Mouse (Mus musculus): ENCODE measurements at regions not wholly inside any gene's neighbourhood (a gene's known extent, or its start where the extent isn't known, plus 50 kb on each side); places are given as distances from the start of the nearest gene placed in this dataset.

- no peak for DNase-seq (ENCODE audit: low spot score)
- Histone ChIP-seq H3K9ac (ENCODE audit: low read depth, low read length) (no peak overlapping the region), H3K36me3 (ENCODE audit: control insufficient read depth, insufficient read depth, low read length) (no peaks in the 10 kb centered on the region), H3K4me2 (ENCODE audit: low read depth, low read length) (no peak overlapping the region), H3K4me1 (ENCODE audit: control insufficient read depth, insufficient read depth, low read length) (no peaks in the 10 kb centered on the region; the same call in 1 of the 2 replicates), H3K9me3 (ENCODE audit: control insufficient read depth, low read length) (no peaks in the 10 kb centered on the region), H3K27me3 (replicated peaks; ENCODE audit: control insufficient read depth, insufficient read depth, low read length) (no peaks in the 10 kb centered on the region), H3K4me3 (ENCODE audit: low read depth, low read length) (no peak overlapping the region), H3K27ac (replicated peaks; ENCODE audit: low read depth, low read length) (no peak overlapping the region)
- ATAC-seq (ENCODE audit: low read depth), result no peak
- 83% methylated on average over 4 of the region's 4 CpGs for WGBS
Measured at GRCm38 (mm10) chr1:184589277-184589676, 143.1 kb downstream of the Hlx start.

- Histone ChIP-seq H3K27ac (replicated peaks; ENCODE audit: low read depth, low read length) (no peak overlapping the region), H3K4me2 (ENCODE audit: low read depth, low read length) (no peak overlapping the region), H3K9ac (ENCODE audit: low read depth, low read length) (no peak overlapping the region), H3K27me3 (replicated peaks; ENCODE audit: control insufficient read depth, insufficient read depth, low read length) (no peaks in the 10 kb centered on the region), H3K4me3 (ENCODE audit: low read depth, low read length) (no peak overlapping the region), H3K4me1 (ENCODE audit: control insufficient read depth, insufficient read depth, low read length) (no peaks in the 10 kb centered on the region; the same call in 1 of the 2 replicates), H3K36me3 (ENCODE audit: control insufficient read depth, insufficient read depth, low read length) (no peaks in the 10 kb centered on the region), H3K9me3 (ENCODE audit: control insufficient read depth, low read length) (no peaks in the 10 kb centered on the region)
- ATAC-seq (ENCODE audit: low read depth), result no peak
- peak; percentile 32 for DNase-seq (ENCODE audit: low spot score)
- 58% methylated on average over 12 of the region's 12 CpGs for WGBS
Measured at GRCm38 (mm10) chr1:184584505-184584874, 147.9 kb downstream of the Hlx start.

GRCm38 (mm10) chr1:184583751-184584504 lies 148.5 kb downstream of the Hlx start:
- no peaks in the 10 kb centered on the region for H3K27me3 ChIP-seq (replicated peaks; ENCODE audit: control insufficient read depth, insufficient read depth, low read length)
- H3K27ac ChIP-seq (replicated peaks; ENCODE audit: low read depth, low read length), result no peak overlapping the region
- no peak overlapping the region for H3K4me3 ChIP-seq (ENCODE audit: low read depth, low read length)
- no peak for ATAC-seq (ENCODE audit: low read depth)
- no peaks in the 10 kb centered on the region for H3K36me3 ChIP-seq (ENCODE audit: control insufficient read depth, insufficient read depth, low read length)
- no peak overlapping the region for H3K4me2 ChIP-seq (ENCODE audit: low read depth, low read length)
- H3K9ac ChIP-seq (ENCODE audit: low read depth, low read length), result no peak overlapping the region
- no peak for DNase-seq (ENCODE audit: low spot score)
- no peaks in the 10 kb centered on the region; the same call in 1 of the 2 replicates for H3K4me1 ChIP-seq (ENCODE audit: control insufficient read depth, insufficient read depth, low read length)
- 71% methylated on average over 6 of the region's 6 CpGs for WGBS
- H3K9me3 ChIP-seq (ENCODE audit: control insufficient read depth, low read length), result no peaks in the 10 kb centered on the region

GRCm38 (mm10) chr1:184579475-184579874 lies 152.9 kb downstream of the Hlx start:
- WGBS, result 74% methylated on average over 3 of the region's 3 CpGs
- no peak for DNase-seq (ENCODE audit: low spot score)
- no peak for ATAC-seq (ENCODE audit: low read depth)
- Histone ChIP-seq H3K27ac (replicated peaks; ENCODE audit: low read depth, low read length) (no peak overlapping the region), H3K4me3 (ENCODE audit: low read depth, low read length) (no peak overlapping the region), H3K4me1 (ENCODE audit: control insufficient read depth, insufficient read depth, low read length) (no peaks in the 10 kb centered on the region; the same call in 1 of the 2 replicates), H3K4me2 (ENCODE audit: low read depth, low read length) (no peak overlapping the region), H3K9ac (ENCODE audit: low read depth, low read length) (no peak overlapping the region), H3K9me3 (ENCODE audit: control insufficient read depth, low read length) (0 out of 2 replicates have a peak, but pooled peaks cover 4% of the 10 kb centered on the region), H3K27me3 (replicated peaks; ENCODE audit: control insufficient read depth, insufficient read depth, low read length) (no peaks in the 10 kb centered on the region), H3K36me3 (ENCODE audit: control insufficient read depth, insufficient read depth, low read length) (no peaks in the 10 kb centered on the region)

GRCm38 (mm10) chr1:184576527-184576926 lies 155.9 kb downstream of the Hlx start:
- Histone ChIP-seq H3K9me3 (ENCODE audit: control insufficient read depth, low read length) (0 out of 2 replicates have a peak, but pooled peaks cover 4% of the 10 kb centered on the region), H3K27me3 (replicated peaks; ENCODE audit: control insufficient read depth, insufficient read depth, low read length) (no peaks in the 10 kb centered on the region), H3K4me2 (ENCODE audit: low read depth, low read length) (no peak overlapping the region), H3K4me1 (ENCODE audit: control insufficient read depth, insufficient read depth, low read length) (no peaks in the 10 kb centered on the region), H3K9ac (ENCODE audit: low read depth, low read length) (no peak overlapping the region), H3K36me3 (ENCODE audit: control insufficient read depth, insufficient read depth, low read length) (no peaks in the 10 kb centered on the region), H3K27ac (replicated peaks; ENCODE audit: low read depth, low read length) (no peak overlapping the region), H3K4me3 (ENCODE audit: low read depth, low read length) (no peak overlapping the region)
- WGBS, result 69% methylated on average over 7 of the region's 7 CpGs
- ATAC-seq (ENCODE audit: low read depth) (no peak), DNase-seq (ENCODE audit: low spot score) (no peak)

GRCm38 (mm10) chr1:184573325-184573724 lies 159.1 kb downstream of the Hlx start:
- DNase-seq (ENCODE audit: low spot score), result peak; percentile 24
- no peaks in the 10 kb centered on the region for H3K36me3 ChIP-seq (ENCODE audit: control insufficient read depth, insufficient read depth, low read length)
- H3K9ac ChIP-seq (ENCODE audit: low read depth, low read length), result no peak overlapping the region
- H3K9me3 ChIP-seq (ENCODE audit: control insufficient read depth, low read length), result 0 out of 2 replicates have a peak, but pooled peaks cover 4% of the 10 kb centered on the region
- H3K4me2 ChIP-seq (ENCODE audit: low read depth, low read length), result no peak overlapping the region
- no peaks in the 10 kb centered on the region for H3K4me1 ChIP-seq (ENCODE audit: control insufficient read depth, insufficient read depth, low read length)
- no peak overlapping the region for H3K27ac ChIP-seq (replicated peaks; ENCODE audit: low read depth, low read length)
- H3K4me3 ChIP-seq (ENCODE audit: low read depth, low read length), result no peak overlapping the region
- no peak for ATAC-seq (ENCODE audit: low read depth)
- 49% methylated on average over 7 of the region's 7 CpGs for WGBS
- H3K27me3 ChIP-seq (replicated peaks; ENCODE audit: control insufficient read depth, insufficient read depth, low read length), result no peaks in the 10 kb centered on the region

- DNase-seq (ENCODE audit: low spot score) (no peak), ATAC-seq (ENCODE audit: low read depth) (no peak)
- no peak overlapping the region for H3K27ac ChIP-seq (replicated peaks; ENCODE audit: low read depth, low read length)
- no peaks in the 10 kb centered on the region for H3K36me3 ChIP-seq (ENCODE audit: control insufficient read depth, insufficient read depth, low read length)
- H3K27me3 ChIP-seq (replicated peaks; ENCODE audit: control insufficient read depth, insufficient read depth, low read length), result no peaks in the 10 kb centered on the region
- H3K4me2 ChIP-seq (ENCODE audit: low read depth, low read length), result no peak overlapping the region
- H3K9ac ChIP-seq (ENCODE audit: low read depth, low read length), result no peak overlapping the region
- H3K4me1 ChIP-seq (ENCODE audit: control insufficient read depth, insufficient read depth, low read length), result no peaks in the 10 kb centered on the region
- WGBS, result 85% methylated on average over 5 of the region's 5 CpGs
- no peak overlapping the region for H3K4me3 ChIP-seq (ENCODE audit: low read depth, low read length)
- no peaks in the 10 kb centered on the region for H3K9me3 ChIP-seq (ENCODE audit: control insufficient read depth, low read length)
Measured at GRCm38 (mm10) chr1:184570681-184571080, 161.7 kb downstream of the Hlx start.

GRCm38 (mm10) chr1:184562926-184563325 lies 169.5 kb downstream of the Hlx start:
- H3K27me3 ChIP-seq (replicated peaks; ENCODE audit: control insufficient read depth, insufficient read depth, low read length), result no peaks in the 10 kb centered on the region
- no peaks in the 10 kb centered on the region for H3K36me3 ChIP-seq (ENCODE audit: control insufficient read depth, insufficient read depth, low read length)
- H3K9me3 ChIP-seq (ENCODE audit: control insufficient read depth, low read length), result no peaks in the 10 kb centered on the region
- H3K27ac ChIP-seq (replicated peaks; ENCODE audit: low read depth, low read length), result no peak overlapping the region
- no peak overlapping the region for H3K4me2 ChIP-seq (ENCODE audit: low read depth, low read length)
- ATAC-seq (ENCODE audit: low read depth), result no peak
- no peak overlapping the region for H3K9ac ChIP-seq (ENCODE audit: low read depth, low read length)
- H3K4me1 ChIP-seq (ENCODE audit: control insufficient read depth, insufficient read depth, low read length), result no peaks in the 10 kb centered on the region
- no peak overlapping the region for H3K4me3 ChIP-seq (ENCODE audit: low read depth, low read length)
- WGBS, result 83% methylated on average over 4 of the region's 4 CpGs
- no peak for DNase-seq (ENCODE audit: low spot score)

GRCm38 (mm10) chr1:184562239-184562638 lies 170.2 kb downstream of the Hlx start:
- Histone ChIP-seq H3K27ac (replicated peaks; ENCODE audit: low read depth, low read length) (no peak overlapping the region), H3K36me3 (ENCODE audit: control insufficient read depth, insufficient read depth, low read length) (no peaks in the 10 kb centered on the region), H3K4me3 (ENCODE audit: low read depth, low read length) (no peak overlapping the region), H3K9me3 (ENCODE audit: control insufficient read depth, low read length) (no peaks in the 10 kb centered on the region), H3K4me2 (ENCODE audit: low read depth, low read length) (no peak overlapping the region), H3K27me3 (replicated peaks; ENCODE audit: control insufficient read depth, insufficient read depth, low read length) (no peaks in the 10 kb centered on the region), H3K9ac (ENCODE audit: low read depth, low read length) (no peak overlapping the region), H3K4me1 (ENCODE audit: control insufficient read depth, insufficient read depth, low read length) (no peaks in the 10 kb centered on the region)
- DNase-seq (ENCODE audit: low spot score), result no peak
- WGBS, result 98% methylated on average over 5 of the region's 5 CpGs
- no peak for ATAC-seq (ENCODE audit: low read depth)
